Mouse (Mus musculus) C2C12 (cell line): ENCODE results near the gene Fus. TPM values are rescaled to one million over a fixed set of nuclear protein-coding genes. Genes with fewer than 3 reads are reported as not detected.

Experiments
- H3K27me3 ChIP-seq: one replicate; pipeline ENCODE4 v1.6.1; 2011; ENCODE audit not compliant: control insufficient read depth, insufficient read depth, insufficient read length
- H3K36me3 ChIP-seq: one replicate; pipeline ENCODE4 v1.6.1; 2011; ENCODE audit not compliant: control insufficient read depth, insufficient read depth
- H3K4me3 ChIP-seq: one replicate; pipeline ENCODE4 v1.5.1; 2011; ENCODE audit warnings: mild to moderate bottlenecking, control low read depth; ENCODE audit not compliant: poor library complexity, insufficient read depth, severe bottlenecking
- H3K79me2 ChIP-seq: one replicate; pipeline ENCODE4 v1.6.1; 2011; ENCODE audit not compliant: control insufficient read depth, insufficient read depth
- H3K79me3 ChIP-seq: one replicate; pipeline ENCODE4 v1.6.1; 2011; ENCODE audit warnings: low read depth, control low read depth
- H3ac ChIP-seq: one replicate; pipeline ENCODE3; 2011; ENCODE audit warnings: low read depth; ENCODE audit not compliant: control insufficient read depth, insufficient read length
- CEBPB ChIP-seq: IDR thresholded peaks from one replicate; pipeline ENCODE4 v1.6.1; 2011; ENCODE audit warnings: low read depth, mild to moderate bottlenecking, control low read depth, moderate library complexity
- CTCF ChIP-seq: IDR thresholded peaks from one replicate; pipeline ENCODE4 v1.5.1; 2011; ENCODE audit not compliant: control insufficient read depth, insufficient read depth, insufficient read length
- FOSL1 ChIP-seq: IDR thresholded peaks from one replicate; pipeline ENCODE4 v1.8.0; 2011; ENCODE audit warnings: mild to moderate bottlenecking, low read length; ENCODE audit not compliant: poor library complexity, insufficient read depth, severe bottlenecking
- MAX ChIP-seq: IDR thresholded peaks from one replicate; pipeline ENCODE4 v1.6.1; 2011; ENCODE audit warnings: mild to moderate bottlenecking, control low read depth
- MYOD1 ChIP-seq: IDR thresholded peaks from one replicate; pipeline ENCODE4 v1.6.1; 2011; ENCODE audit warnings: low read depth; ENCODE audit not compliant: control insufficient read depth, insufficient read length
- MYOG ChIP-seq: IDR thresholded peaks from one replicate; pipeline ENCODE4 v1.6.1; 2011; ENCODE audit not compliant: control insufficient read depth, insufficient read length; ENCODE audit errors: extremely low read depth
- USF1 ChIP-seq: IDR thresholded peaks from one replicate; pipeline ENCODE4 v1.6.1; 2011; ENCODE audit warnings: low read depth, mild to moderate bottlenecking, control low read depth, moderate library complexity
- polyA plus RNA-seq: library from polyadenylated mRNA; unstranded; fragments of >200 nt; fragmentation: generic; extraction: Trizol; gene quantifications from one replicate; pipeline ENCODE4 v1.2.1, GENCODE M21; 2012; ENCODE audit warnings: missing spikeins

The Fus gene
- polyA plus RNA-seq, 1 experiment: 468 TPM

DNA sequence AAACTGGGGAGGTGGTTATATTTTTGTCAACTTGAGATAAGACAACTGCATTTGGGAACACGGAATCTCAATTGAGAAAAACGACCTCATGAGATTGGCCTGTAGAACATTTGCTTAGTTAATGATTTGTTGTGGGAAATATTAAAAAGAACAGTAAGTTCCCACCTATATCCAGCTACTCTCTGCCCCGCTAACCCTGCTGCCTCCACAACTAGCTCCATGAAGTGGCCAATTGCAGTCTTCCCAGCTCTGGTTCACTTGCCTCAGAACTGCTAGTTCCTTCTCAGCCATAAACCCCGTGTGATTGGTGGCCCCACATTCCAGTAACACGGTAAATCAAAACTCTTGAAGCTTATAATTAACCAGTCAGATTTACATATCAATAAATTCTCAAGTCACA, 7.9 kb upstream of the Fus start:
- Histone ChIP-seq H3ac (no peak overlapping the region), H3K4me3 (no peak overlapping the region), H3K36me3 (no peaks in the 10 kb centered on the region), H3K79me3 (no peaks in the 10 kb centered on the region), H3K27me3 (peaks cover 5% of the 10 kb centered on the region), H3K79me2 (no peaks in the 10 kb centered on the region)
- no peak for TF ChIP-seq CEBPB
- no peak for TF ChIP-seq USF1
- TF ChIP-seq MYOD1: no peak
- TF ChIP-seq FOSL1: no peak
- TF ChIP-seq CTCF: no peak
- TF ChIP-seq MAX: no peak
- TF ChIP-seq MYOG: no peak

DNA sequence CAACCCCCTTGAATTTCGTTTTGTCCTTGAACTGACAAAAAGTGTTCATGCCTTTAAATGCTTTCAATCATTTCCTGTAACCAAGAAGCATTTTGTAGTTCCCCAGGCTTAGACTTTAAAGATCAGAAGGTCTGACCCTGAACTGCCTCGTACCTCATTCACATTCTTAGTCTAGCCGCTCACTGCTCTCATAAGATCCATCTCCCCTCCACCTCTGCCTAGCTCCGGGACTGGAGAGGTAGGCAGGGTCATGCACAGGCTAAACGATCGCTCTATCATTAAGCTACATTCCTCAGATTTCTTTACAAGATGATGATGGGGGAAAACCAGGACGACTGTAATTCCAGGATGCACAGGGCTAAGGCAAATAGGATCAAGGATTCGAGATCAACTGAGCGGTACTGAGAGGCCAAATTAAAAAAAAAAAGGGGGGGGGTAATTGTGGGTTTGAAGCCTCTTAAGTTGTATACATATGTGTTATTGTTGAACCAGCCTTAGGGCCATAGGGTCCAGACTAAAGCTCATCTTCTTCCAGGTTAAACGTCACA, 812 bp upstream of the Fus start:
- Histone ChIP-seq H3K4me3 (peak overlapping the region; percentile 82), H3K36me3 (peaks cover 31% of the 10 kb centered on the region), H3K79me3 (peaks cover 34% of the 10 kb centered on the region), H3K27me3 (no peaks in the 10 kb centered on the region), H3ac (peak overlapping the region; percentile 92), H3K79me2 (peaks cover 42% of the 10 kb centered on the region)
- TF ChIP-seq CEBPB: no peak
- TF ChIP-seq MYOD1: no peak
- no peak for TF ChIP-seq MAX
- no peak for TF ChIP-seq USF1
- no peak for TF ChIP-seq CTCF
- no peak for TF ChIP-seq FOSL1
- TF ChIP-seq MYOG: no peak

DNA sequence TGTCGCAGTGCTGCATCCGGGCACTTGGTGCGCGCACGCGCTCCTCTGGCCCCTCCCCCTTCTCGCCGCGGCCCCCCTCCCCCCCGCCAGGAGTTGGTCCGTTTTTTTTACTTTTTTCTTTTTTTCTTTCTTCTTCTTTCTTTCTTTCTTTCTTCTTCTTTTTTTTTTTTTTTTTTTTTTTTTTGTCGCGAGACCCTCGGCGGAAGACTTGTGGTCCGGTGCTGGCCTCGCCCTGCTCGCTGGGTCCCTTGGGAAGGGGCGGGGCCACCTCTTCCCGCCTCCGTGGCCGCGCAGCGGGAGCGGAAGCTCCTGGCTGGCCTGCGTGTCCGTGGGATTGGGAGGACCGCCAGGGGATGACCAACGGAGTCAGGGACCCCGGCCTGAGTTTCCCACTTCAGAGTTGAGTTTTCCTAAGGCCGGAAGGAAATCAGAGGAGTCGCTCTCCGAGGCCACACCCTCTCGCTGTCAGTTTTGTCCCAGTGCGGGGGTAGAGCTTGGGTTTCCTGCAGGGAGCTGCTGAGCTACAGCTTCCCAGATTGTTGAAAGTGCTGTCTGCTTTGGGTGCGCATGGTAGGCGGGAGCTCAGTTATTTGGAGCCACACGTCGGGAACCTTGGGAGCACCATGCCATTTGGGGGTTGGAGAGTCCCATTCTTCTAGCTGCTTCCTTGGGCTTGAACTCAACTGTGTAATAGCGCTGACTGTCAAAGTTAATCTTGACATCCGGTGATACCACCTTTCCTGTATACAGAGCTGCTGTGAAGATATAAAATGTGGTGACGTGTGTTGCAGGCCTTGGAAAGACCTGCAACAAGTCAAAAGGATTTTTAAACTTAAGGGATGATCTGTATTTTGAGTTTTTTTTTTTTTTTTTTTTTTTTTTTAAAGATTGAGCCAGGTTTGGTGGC, 918 bp downstream of the Fus start:
- Histone ChIP-seq H3K4me3 (peak overlapping the region; percentile 82), H3ac (peak overlapping the region; percentile 90), H3K36me3 (peaks cover 48% of the 10 kb centered on the region), H3K79me3 (peaks cover 51% of the 10 kb centered on the region), H3K79me2 (peaks cover 59% of the 10 kb centered on the region), H3K27me3 (no peaks in the 10 kb centered on the region)
- TF ChIP-seq CEBPB (no peak), FOSL1 (no peak), MYOD1 (no peak), USF1 (no peak), MAX (no peak), MYOG (no peak), CTCF (no peak)

DNA sequence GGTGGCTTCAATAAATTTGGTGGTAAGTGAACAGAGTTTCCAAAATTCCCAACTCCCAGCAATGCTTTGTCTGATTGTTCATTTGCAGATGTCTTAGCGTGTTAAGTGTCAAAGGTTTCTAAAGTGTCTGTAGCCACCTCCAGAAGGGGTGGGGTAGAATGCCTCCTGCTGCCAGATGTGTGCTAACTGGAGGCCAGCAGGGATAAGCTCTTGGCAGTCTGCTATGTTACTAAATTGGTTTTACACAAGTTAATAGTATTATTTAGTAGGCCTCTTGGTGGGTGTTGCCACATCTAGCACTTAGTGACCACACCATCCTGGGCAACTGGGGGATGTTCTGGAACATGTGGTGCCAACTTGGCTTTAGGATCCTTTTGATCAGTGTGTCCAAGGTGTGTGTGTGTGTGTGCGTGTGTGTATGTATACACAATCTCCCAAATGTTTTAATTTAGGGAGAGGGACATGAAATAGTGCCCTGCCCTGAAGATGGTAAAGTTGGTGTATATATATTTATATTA, 7.2 kb downstream of the Fus start:
- Histone ChIP-seq H3K79me3 (peaks cover 75% of the 10 kb centered on the region), H3K36me3 (peaks cover 99% of the 10 kb centered on the region), H3ac (no peak overlapping the region), H3K27me3 (no peaks in the 10 kb centered on the region), H3K79me2 (peaks cover 99% of the 10 kb centered on the region), H3K4me3 (no peak overlapping the region)
- TF ChIP-seq MYOD1: no peak
- TF ChIP-seq USF1: no peak
- no peak for TF ChIP-seq MAX
- no peak for TF ChIP-seq CTCF
- TF ChIP-seq CEBPB: no peak

DNA sequence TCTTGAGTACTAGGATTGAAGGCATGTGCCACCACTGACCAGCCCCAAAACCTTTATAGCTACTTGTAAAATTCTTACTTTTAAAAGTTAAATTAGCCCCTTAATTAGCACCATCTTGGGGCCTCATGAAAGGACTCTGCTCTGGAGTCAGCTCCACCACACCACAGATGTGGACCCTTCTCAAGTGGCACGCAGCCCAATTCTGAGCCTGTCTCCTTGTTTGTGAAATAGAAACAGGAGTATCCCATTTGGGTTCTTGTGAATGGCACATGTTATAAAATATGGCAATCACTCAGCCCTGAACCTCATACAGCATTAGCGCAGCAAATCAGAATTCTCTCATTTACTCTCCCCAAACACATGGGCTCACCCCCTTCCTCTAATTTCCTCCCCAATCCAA, 11.6 kb downstream of the Fus start:
- TF ChIP-seq CTCF: no peak
- TF ChIP-seq MAX: no peak
- no peak for TF ChIP-seq MYOG
- TF ChIP-seq USF1: no peak
- TF ChIP-seq MYOD1: no peak
- no peak for TF ChIP-seq CEBPB
- no peak for TF ChIP-seq FOSL1

DNA sequence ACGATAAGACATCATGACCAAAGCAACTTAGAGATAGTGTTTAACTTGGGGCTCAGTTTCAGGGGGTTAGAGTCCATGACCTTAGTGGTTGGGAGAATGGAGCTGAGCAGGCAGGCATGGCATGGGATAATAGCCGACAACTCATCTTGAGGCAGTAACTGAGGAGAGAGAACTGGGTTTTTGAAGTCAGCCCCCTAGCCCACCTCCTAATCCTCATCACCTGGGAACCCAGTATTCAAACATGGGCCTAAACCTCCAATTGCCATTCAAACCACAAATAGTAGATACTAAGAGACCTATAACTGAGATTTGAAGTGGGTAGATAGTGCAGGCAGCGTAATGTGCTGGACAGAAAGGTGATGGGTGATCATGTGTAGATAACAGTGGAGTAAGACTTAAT, 13.3 kb downstream of the Fus start:
- TF ChIP-seq MAX (no peak), CEBPB (no peak), MYOD1 (no peak), MYOG (no peak), CTCF (no peak), FOSL1 (no peak), USF1 (no peak)
- peaks cover 17% of the 10 kb centered on the region for H3K79me3 ChIP-seq
- H3K4me3 ChIP-seq: no peak overlapping the region
- H3ac ChIP-seq: no peak overlapping the region
- peaks cover 65% of the 10 kb centered on the region for H3K79me2 ChIP-seq
- H3K36me3 ChIP-seq: peaks cover 97% of the 10 kb centered on the region
- H3K27me3 ChIP-seq: no peaks in the 10 kb centered on the region

More for the DNA sequence above, 11.6 kb downstream of the Fus start:
- peaks cover 71% of the 10 kb centered on the region for H3K79me2 ChIP-seq
- H3ac ChIP-seq: no peak overlapping the region
- H3K4me3 ChIP-seq: no peak overlapping the region
- H3K79me3 ChIP-seq: peaks cover 34% of the 10 kb centered on the region
- peaks cover 97% of the 10 kb centered on the region for H3K36me3 ChIP-seq
- H3K27me3 ChIP-seq: no peaks in the 10 kb centered on the region
